In the genomic region with DNA sequence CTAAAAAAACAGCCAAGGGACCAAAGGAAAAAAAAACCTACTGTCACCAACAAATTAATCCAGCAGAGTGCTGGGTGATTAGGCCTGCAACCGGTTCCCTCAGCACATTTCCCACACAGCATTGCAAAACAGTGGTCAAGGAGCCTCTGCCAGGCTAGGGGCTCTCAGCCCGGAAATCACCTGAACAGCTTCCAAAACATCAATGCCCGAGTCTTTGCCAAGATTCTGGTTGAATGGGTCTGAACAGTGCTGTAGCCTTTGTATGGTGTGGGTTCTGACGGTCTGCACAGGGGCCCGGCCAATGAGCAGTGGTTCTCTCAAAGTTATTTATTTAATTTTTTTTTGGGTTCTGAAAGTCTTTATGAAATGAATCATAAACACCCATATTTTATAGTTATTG, we compare ENCODE assay signal across 12 mouse cellular contexts. TPM values are rescaled to one million over a fixed set of nuclear protein-coding genes. Genes with fewer than 3 reads are reported as not detected.
DNase-seq lines count a peak whose midpoint lies in the region; TF ChIP-seq lines count a peak whose summit lies in the region.
"Had no signal": no experiment of that assay in that cellular context is flagged by ENCODE, and none has a peak within 500 bp of the region (broad histone marks: within the 10 kb centered on the region; RNA-seq: fewer than 3 reads in every experiment).

No protein-coding gene starts in this region.

- no peak overlapping the region for H3K4me3 ChIP-seq in layer of hippocampus, adult 2 months
- H3K4me3 ChIP-seq: erythroblast, embryonic 14.5 days; myocyte had no signal

- H3K27ac ChIP-seq in layer of hippocampus, adult 2 months: peak overlapping the region; percentile 74
- H3K27ac ChIP-seq: kidney, postnatal 0 days; stomach, postnatal 0 days had no signal

- no peak for TF ChIP-seq CTCF in layer of hippocampus, adult 2 months (conservative IDR thresholded peaks at IDR 0.05)

- peak; percentile 49 to 70 for DNase-seq in layer of hippocampus, adult 2 months (ENCODE audit: low spot score in 2 of 2)
- no peak for DNase-seq in layer of hippocampus, adult 9-10 months (ENCODE audit: low spot score)
- DNase-seq in 3T3-L1 (ENCODE audit: low read depth, low spot score): peak; percentile 61
- peak; percentile 92 for DNase-seq in Muller cell, postnatal 12 days (ENCODE audit: inconsistent ontology term)
- peak; percentile 60 to 86 for DNase-seq in layer of hippocampus, postnatal 14 days (ENCODE audit: low spot score in 2 of 2)
- no peak for DNase-seq in spleen, postnatal 36 days (ENCODE audit: low spot score in 2 of 2)
- no peak for DNase-seq in embryo, embryonic 9.5 days (ENCODE audit: extremely low spot score)
- DNase-seq: gastrocnemius, postnatal 25 days had no signal

RNA-seq across cellular contexts. Expression of gene Actr1a, which starts 20.1 kb away (rescaled TPM):
- 100 to 1,000 TPM; 179 to 184 TPM for total RNA-seq in layer of hippocampus, adult 2 months (2021)
- 100 to 1,000 TPM; 207 to 220 TPM for total RNA-seq in layer of hippocampus, postnatal 14 days (2021)

RNA-seq across cellular contexts. Expression of gene Sufu, which starts 21.2 kb away (rescaled TPM):
- total RNA-seq in layer of hippocampus, adult 2 months (2021): 10 to 100 TPM; 20.3 to 23.2 TPM
- 10 to 100 TPM; 21.1 to 23.8 TPM for total RNA-seq in layer of hippocampus, postnatal 14 days (2021)

RNA-seq across cellular contexts. Expression of gene 2310034G01Rik, which starts 25.4 kb away (rescaled TPM):
- 1 to 10 TPM; 1.0 to 1.3 TPM for total RNA-seq in layer of hippocampus, adult 2 months (2021)
- 1 to 10 TPM in 1 of 2 experiments, under 1 TPM in 1; 0.94 to 1.2 TPM for total RNA-seq in layer of hippocampus, postnatal 14 days (2021)

RNA-seq across cellular contexts. Expression of gene Mfsd13a, which starts 34.6 kb away (rescaled TPM):
- total RNA-seq in layer of hippocampus, adult 2 months (2021): 10 to 100 TPM; 30.2 to 30.5 TPM
- 10 to 100 TPM; 31.7 to 32.5 TPM for total RNA-seq in layer of hippocampus, postnatal 14 days (2021)

RNA-seq across cellular contexts. Expression of gene Cuedc2, which starts 37.0 kb away (rescaled TPM):
- 100 to 1,000 TPM; 171 to 178 TPM for total RNA-seq in layer of hippocampus, adult 2 months (2021)
- 100 to 1,000 TPM; 156 to 162 TPM for total RNA-seq in layer of hippocampus, postnatal 14 days (2021)

Comparison
In these comparisons a context has a peak if more than half of its experiments do, and no peak if none do; other contexts are left out.
1. DNase-seq: peak in layer of hippocampus, adult 2 months (2 of 2), 3T3-L1 (single experiment), Muller cell, postnatal 12 days (single experiment) and layer of hippocampus, postnatal 14 days (2 of 2); none in layer of hippocampus, adult 9-10 months (single experiment), spleen, postnatal 36 days (0 of 2) and embryo, embryonic 9.5 days (single experiment).